Mouse (Mus musculus): ENCODE data around the gene Ak1. TPM values are rescaled to one million over a fixed set of nuclear protein-coding genes. Genes with fewer than 3 reads are reported as not detected.

The Ak1 gene
- 100 to 1,000 TPM in 1 of 2 experiments, 10 to 100 TPM in 1; 71.5 to 143 TPM for total RNA-seq (2021)
- long read RNA-seq, experiment 1, transcript Ak1-201 (6 exons, 2,034 nt), result minor isoform, 6 of 154 reads
- long read RNA-seq, experiment 1, transcript Ak1-202 (7 exons, 2,063 nt), result major isoform, 115 of 154 reads
- long read RNA-seq, experiment 1, partial matches to known transcripts, result 22 of 154 reads
- long read RNA-seq, experiment 1, other reads (novel, unspliced or antisense), result 11 of 154 reads
- long read RNA-seq, experiment 2, transcript Ak1-202 (7 exons, 2,063 nt), result major isoform, 136 of 164 reads
- long read RNA-seq, experiment 2, partial matches to known transcripts, result 14 of 164 reads
- long read RNA-seq, experiment 2, other reads (novel, unspliced or antisense), result 12 of 164 reads

DNA sequence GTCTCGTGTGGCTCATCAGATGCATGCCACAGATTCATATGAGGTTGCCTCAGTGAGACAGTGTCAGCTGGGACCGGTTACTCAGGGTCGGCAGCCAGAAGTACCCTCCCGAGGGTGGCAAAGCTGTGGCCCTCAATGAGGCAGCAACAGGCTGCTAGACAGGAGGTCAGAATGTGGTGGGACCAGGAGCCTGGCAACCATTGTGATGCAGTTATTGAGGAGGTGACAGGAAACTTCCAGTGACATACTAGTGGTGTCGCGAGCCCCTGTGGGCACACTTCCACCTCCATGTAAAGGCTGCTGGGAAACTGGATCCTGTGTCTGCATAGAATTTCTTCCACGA is at the start of gene Ak1:
Ak1 (plus strand) TSS at position 242 of the 343 bp plus-strand sequence.
- DNase-seq, result no peak

GRCm38 (mm10) chr2:32572196-32572595 is 49.4 kb upstream of the Ak1 start:
- DNase-seq, result no peak

DNA sequence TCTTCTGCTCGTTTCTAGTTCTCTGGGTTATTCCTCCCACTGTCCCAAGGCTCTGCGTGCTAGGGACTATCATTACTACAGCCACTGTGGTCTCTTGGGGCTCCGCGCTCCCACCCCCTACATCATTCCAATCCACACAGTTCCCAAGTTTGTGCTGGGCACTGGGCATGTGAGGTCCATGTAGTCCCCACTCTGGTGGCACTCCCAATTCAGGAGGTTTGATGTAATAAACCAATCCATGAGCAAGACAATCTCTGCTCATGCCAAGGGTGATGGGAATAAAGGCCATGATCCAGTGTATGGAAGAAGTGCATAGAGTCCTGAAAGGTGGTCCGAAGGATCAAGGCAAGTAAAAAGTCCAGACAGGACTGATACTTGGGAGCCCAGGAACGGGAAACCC is 47.1 kb upstream of the Ak1 start, which contains the start of gene Pip5kl1:
Pip5kl1 (plus strand) TSS at position 301 of the 400 bp plus-strand sequence.
- no peak for DNase-seq

- DNase-seq, result peak; percentile 64
These were observed 46.5 kb upstream of the Ak1 start for GRCm38 (mm10) chr2:32574901-32575585.

DNA sequence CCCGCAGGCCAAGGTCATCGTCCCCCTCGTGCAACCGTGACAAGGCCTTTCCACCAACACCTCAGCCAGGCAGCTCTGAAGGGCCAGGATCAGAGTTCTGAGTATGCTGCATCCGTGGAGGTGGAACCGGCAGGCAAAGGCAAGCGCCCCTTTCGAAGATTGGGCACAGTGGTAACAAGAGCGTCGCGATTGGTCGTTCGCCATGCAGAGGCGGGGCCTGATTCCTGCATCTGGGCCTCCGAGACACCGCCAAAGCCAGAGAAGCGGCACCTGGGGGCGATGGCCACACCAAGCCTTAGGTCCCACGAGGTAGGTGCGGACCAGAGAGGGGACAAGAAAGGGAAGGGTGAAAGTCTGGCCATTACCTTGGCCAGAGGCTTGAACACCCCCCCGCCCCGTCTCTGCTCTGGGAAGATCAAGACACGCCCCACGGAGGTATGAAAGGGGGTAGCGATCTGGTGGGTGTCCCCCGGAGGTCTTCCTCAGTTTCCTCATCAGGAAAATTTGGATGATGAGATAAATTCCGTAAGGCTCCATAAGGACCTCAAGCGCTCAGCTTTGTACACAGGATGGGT is 45.9 kb upstream of the Ak1 start, which contains the start of gene 9430097D07Rik:
9430097D07Rik (minus strand) TSS at position 99 of the 575 bp plus-strand sequence.
- DNase-seq, result peak; percentile 51

- no peak for DNase-seq
These were observed 45.0 kb upstream of the Ak1 start for GRCm38 (mm10) chr2:32576532-32576931.

GRCm38 (mm10) chr2:32578146-32579046 is 43.2 kb upstream of the Ak1 start:
- DNase-seq, result peak; percentile 68

DNA sequence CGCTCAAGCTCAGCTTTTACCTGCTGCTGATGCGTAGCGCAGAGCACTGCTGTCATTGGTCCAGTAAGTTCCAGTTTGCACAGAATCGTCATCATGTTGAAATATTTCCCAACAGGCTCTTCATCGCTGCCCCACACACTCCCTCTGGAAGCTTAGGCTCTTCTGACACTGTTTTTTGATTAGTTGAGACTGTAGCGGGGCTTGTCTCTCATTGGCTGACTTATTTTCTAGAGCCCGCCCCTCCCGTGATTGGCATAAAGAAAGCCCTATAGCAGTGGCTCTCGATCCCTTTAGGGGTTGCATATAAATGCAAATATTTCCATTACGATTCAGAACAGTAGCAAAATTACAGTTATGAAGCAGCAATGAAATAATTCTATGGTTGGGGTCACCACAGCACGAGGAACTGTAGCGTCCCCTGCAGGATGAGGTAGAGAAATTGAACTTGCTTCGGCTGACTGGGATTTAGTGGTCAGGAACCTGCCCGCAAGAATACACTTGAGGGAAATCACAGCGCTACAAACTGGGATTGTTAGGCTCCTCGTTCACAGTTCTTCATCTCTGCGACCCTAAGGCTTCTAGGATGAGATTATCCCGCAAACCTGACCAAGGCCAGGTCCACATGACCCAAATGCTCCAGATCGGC is 40.0 kb upstream of the Ak1 start:
- peak; percentile 65 for DNase-seq

GRCm38 (mm10) chr2:32582830-32583799 is 38.4 kb upstream of the Ak1 start:
- DNase-seq, result peak; percentile 84

GRCm38 (mm10) chr2:32585149-32585714 is 36.3 kb upstream of the Ak1 start:
- DNase-seq, result no peak

- peak; percentile 95 for DNase-seq
These were observed 34.6 kb upstream of the Ak1 start, which contains the start of gene St6galnac4 for GRCm38 (mm10) chr2:32586871-32587351. Gene St6galnac4, plus strand, starts transcription at chr2:32587095.

DNA sequence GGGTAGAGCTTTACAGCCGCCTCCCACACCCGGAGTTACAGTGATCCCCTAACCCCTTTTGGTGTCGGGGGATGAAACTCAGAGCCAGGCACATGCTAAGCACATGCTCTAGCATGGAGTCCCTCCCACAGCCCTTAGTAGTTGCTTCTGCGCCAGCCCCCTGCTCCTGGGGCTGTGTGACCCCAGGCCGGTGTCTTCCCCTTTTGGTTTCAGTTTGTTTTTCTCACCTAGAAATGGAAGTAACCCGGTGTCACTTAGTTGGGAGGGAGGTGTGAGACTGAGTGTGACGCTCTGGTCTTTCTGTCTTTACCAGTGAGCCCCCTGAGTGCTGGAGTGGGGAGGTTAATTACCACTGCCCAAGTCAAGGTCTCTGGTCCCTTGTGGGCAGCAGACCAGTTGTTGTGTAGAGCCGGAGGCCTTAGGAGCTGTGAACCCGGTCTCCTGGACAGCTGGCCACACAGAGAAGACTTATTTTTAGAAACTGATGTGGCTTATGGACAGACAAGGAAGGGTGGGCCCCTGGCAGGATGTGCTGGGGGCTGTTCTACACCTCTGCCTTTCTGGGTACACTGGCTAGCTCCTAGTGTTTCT is 33.7 kb upstream of the Ak1 start:
- DNase-seq, result no peak

- DNase-seq, result peak; percentile 65
These were observed 32.3 kb upstream of the Ak1 start for GRCm38 (mm10) chr2:32589213-32589795.

GRCm38 (mm10) chr2:32590224-32590623 is 31.3 kb upstream of the Ak1 start:
- peak; percentile 47 for DNase-seq

- DNase-seq, result no peak
These were observed 30.3 kb upstream of the Ak1 start for GRCm38 (mm10) chr2:32591249-32591648.

DNA sequence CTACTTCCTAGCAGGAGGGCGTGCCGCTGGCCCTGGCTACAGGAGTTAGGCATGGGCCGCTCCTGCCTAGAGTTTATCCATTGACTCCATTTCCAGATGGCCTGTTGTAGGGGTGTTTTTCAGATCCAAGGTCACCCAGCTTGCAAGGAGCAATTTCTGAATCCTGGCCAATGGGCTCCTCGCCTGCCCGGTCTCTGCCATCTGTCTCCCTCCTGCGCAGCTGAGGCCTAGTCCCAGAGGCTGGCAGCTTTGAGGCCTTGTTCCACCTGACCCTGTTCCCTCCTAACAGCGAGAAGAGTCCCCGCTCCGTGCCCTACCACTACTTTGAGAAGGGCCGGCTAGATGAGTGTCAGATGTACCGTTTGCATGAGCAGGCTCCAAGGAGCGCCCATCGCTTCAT is 24.8 kb upstream of the Ak1 start:
- DNase-seq, result peak; percentile 55

GRCm38 (mm10) chr2:32597248-32597647 is 24.3 kb upstream of the Ak1 start:
- DNase-seq, result no peak

GRCm38 (mm10) chr2:32597699-32598098 is 23.9 kb upstream of the Ak1 start:
- no peak for DNase-seq

DNA sequence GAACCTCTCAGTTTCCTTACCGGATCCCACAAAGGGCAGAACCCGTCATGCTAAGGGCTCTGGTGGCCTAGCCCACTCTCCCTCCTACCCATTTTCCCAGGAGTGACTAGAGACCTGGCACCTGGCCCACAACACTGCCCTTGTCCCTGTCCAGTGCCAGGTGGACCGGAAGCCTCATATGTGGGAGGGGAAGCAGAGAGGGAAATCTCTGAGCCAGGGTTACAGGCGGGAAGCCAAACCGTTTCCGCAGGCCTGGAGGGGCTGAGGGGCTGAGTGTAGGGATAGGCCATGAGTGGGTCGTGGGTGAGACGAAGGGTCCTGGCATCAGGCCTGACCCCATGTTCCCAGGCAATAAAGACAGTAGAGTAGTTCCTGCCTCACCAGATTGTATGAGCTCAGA is 23.1 kb upstream of the Ak1 start:
- DNase-seq, result no peak

Data from adrenal gland, postnatal 10 days (tissue).